Mouse (Mus musculus): ENCODE results near the gene Pdgfra. TPM values are rescaled to one million over a fixed set of nuclear protein-coding genes. Genes with fewer than 3 reads are reported as not detected.

Pdgfra gene
- total RNA-seq, 1 experiment = 10.2 TPM

DNA sequence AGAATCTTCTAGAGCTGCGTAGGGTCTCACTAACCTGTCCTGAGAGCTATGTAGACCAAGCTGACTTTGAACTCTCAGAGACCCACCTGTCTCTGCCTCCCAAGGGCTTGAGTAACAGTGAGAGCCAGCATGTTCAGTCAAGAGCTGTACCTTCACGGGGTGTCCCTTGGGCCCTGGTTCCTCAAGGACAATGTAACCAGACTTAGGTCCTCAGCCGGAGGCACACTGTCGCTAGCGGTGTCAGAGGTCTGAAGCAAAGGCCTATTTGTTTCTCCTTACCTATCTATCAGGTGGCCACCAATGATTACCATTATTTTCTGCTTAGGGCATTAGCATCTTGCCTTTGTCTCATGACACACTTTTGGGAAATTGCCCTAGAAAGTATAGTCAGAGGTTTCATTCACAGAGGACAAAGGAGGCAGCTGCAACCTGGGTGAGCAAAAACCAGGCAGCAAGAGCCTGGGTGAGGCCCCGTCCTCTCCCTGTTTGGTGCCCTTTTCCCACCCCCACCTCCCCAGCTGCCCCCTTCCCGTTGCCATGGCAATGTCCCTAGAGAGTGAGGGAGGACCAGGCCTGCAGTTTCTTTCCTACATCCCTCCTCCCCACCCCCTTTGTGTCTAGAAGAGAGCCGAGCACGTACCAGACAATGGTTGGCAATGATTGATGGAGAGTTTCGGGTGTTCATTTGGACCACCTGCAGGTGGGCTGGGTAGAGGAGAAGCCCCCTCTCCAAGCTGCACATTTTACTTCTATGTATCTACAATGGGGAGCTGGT is 70.6 kb downstream of the Pdgfra start:
- no peak for DNase-seq (ENCODE audit: low read depth, low spot score)
- in situ Hi-C loops (cut with MboI; ENCODE audit: low sequenced_read_pairs in 2 of 2, unreplicated experiment in 2 of 2) = loop anchor here in 1 of 2 experiments (25.0 kb wide), 2 partner anchors 515 to 615 kb away; no protein-coding TSS in a partner anchor
- Histone ChIP-seq H3K36me3 (ENCODE audit: control insufficient read depth, insufficient read depth, low read length, poor library complexity, severe bottlenecking) (no peaks in the 10 kb centered on the region), H3K9ac (ENCODE audit: insufficient read depth, low read depth, low read length, poor library complexity, severe bottlenecking) (no peak overlapping the region), H3K27ac (ENCODE audit: insufficient read depth, low read depth, low read length, poor library complexity, severe bottlenecking) (no peak overlapping the region), H3K4me1 (ENCODE audit: control insufficient read depth in 2 of 2, insufficient read depth in 2 of 2, low read length in 2 of 2, poor library complexity in 1 of 2) (no peaks in the 10 kb centered on the region), H3K4me3 (ENCODE audit: insufficient read depth in 1 of 2, low read depth in 1 of 2, low read length in 2 of 2, poor library complexity in 1 of 2, severe bottlenecking in 1 of 2) (no peak overlapping the region), H3K9me3 (ENCODE audit: control insufficient read depth, insufficient read depth, low read depth, low read length) (no peaks in the 10 kb centered on the region)
- TF ChIP-seq ZNF384 (IDR thresholded peaks at IDR 0.05; ENCODE audit: low read depth, low read length) (no peak), ZC3H11A (IDR thresholded peaks at IDR 0.05; ENCODE audit: borderline replicate concordance, low read depth, low read length) (no peak), CHD2 (IDR thresholded peaks at IDR 0.05; ENCODE audit: low read depth, low read length) (no peak), HCFC1 (IDR thresholded peaks at IDR 0.05; ENCODE audit: borderline replicate concordance, insufficient read depth, low read length) (no peak), MAFK (IDR thresholded peaks at IDR 0.05; ENCODE audit: insufficient read depth, low read depth, low read length) (no peak)

DNA sequence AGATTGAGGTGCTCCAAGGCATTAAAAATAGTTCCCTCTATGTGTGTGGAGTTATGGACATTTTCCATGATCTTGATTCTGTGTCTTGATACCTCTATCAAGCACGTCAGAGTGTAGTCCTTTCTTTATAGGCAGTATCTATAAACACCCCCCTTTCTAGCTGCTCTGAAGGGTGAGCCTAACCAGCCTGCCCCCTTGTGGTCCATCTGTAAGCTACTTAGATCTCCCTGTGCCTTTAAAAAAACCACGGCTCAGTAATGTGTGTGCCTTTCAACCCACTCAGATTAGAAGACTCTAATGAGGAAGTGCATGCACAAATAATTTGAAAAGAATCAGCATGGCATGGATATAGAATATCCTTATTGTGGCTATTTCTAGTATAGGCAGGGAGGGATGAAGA is 86.3 kb downstream of the Pdgfra start:
- Histone ChIP-seq H3K27ac (ENCODE audit: insufficient read depth, low read depth, low read length, poor library complexity, severe bottlenecking) (no peak overlapping the region), H3K36me3 (ENCODE audit: control insufficient read depth, insufficient read depth, low read length, poor library complexity, severe bottlenecking) (no peaks in the 10 kb centered on the region), H3K9ac (ENCODE audit: insufficient read depth, low read depth, low read length, poor library complexity, severe bottlenecking) (no peak overlapping the region), H3K4me3 (ENCODE audit: insufficient read depth in 1 of 2, low read depth in 1 of 2, low read length in 2 of 2, poor library complexity in 1 of 2, severe bottlenecking in 1 of 2) (no peak overlapping the region), H3K9me3 (ENCODE audit: control insufficient read depth, insufficient read depth, low read depth, low read length) (no peaks in the 10 kb centered on the region), H3K4me1 (ENCODE audit: control insufficient read depth in 2 of 2, insufficient read depth in 2 of 2, low read length in 2 of 2, poor library complexity in 1 of 2) (no peaks in the 10 kb centered on the region)
- TF ChIP-seq ZC3H11A (IDR thresholded peaks at IDR 0.05; ENCODE audit: borderline replicate concordance, low read depth, low read length) (0 out of 2 replicates have a peak, but pooled peaks have one; percentile 37), ZNF384 (IDR thresholded peaks at IDR 0.05; ENCODE audit: low read depth, low read length) (peak; percentile 50; the same call in 1 of the 2 replicates), MAFK (IDR thresholded peaks at IDR 0.05; ENCODE audit: insufficient read depth, low read depth, low read length) (no peak)
- DNase-seq (ENCODE audit: low read depth, low spot score) = peak; percentile 7
- in situ Hi-C loops (cut with MboI; ENCODE audit: low sequenced_read_pairs in 2 of 2, unreplicated experiment in 2 of 2) = no loop called here

DNA sequence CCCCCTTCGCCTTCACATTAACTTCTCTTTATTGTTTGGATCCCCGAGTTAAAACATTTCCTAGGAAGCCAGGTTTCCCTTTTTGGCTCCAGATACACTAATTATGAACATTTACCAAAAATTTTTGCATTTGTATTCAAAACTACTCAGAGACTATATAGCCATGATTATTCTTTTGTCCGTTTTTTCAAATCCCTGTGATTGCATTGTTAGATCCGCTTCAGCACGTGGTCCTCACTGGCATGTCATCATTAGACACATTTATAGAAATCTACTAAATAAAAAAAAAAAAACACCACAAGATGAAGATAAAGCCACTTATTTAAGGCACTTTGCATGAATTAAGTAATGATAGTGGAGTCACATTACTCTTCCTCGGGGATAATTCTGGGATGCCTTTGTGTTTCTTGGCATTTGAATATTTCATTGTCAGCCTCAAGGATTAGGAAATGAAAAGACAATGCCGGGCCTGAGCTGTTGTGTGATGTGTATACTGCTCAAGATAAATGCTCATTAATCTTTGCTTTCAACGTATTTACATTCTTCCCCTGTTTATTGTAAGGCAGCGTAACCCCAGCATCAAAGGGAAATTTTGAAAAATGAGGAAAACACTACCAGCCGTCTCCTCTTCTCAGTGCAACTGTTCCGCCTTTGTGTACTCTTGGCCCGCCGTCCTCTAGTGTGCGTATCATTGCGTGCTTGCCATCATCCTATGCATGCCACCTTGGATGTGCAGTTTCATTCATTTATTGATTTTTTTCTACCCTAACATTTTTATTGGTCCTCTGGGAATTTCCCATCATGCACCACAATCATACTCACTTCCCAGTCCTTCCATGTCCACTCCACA is 87.1 kb downstream of the Pdgfra start:
- Histone ChIP-seq H3K4me1 (ENCODE audit: control insufficient read depth in 2 of 2, insufficient read depth in 2 of 2, low read length in 2 of 2, poor library complexity in 1 of 2) (no peaks in the 10 kb centered on the region), H3K9me3 (ENCODE audit: control insufficient read depth, insufficient read depth, low read depth, low read length) (no peaks in the 10 kb centered on the region), H3K4me3 (ENCODE audit: insufficient read depth in 1 of 2, low read depth in 1 of 2, low read length in 2 of 2, poor library complexity in 1 of 2, severe bottlenecking in 1 of 2) (no peak overlapping the region), H3K36me3 (ENCODE audit: control insufficient read depth, insufficient read depth, low read length, poor library complexity, severe bottlenecking) (no peaks in the 10 kb centered on the region), H3K9ac (ENCODE audit: insufficient read depth, low read depth, low read length, poor library complexity, severe bottlenecking) (no peak overlapping the region), H3K27ac (ENCODE audit: insufficient read depth, low read depth, low read length, poor library complexity, severe bottlenecking) (no peak overlapping the region)
- no peak for DNase-seq (ENCODE audit: low read depth, low spot score)
- TF ChIP-seq HCFC1 (IDR thresholded peaks at IDR 0.05; ENCODE audit: borderline replicate concordance, insufficient read depth, low read length) (no peak), MAFK (IDR thresholded peaks at IDR 0.05; ENCODE audit: insufficient read depth, low read depth, low read length) (no peak), ZNF384 (IDR thresholded peaks at IDR 0.05; ENCODE audit: low read depth, low read length) (no peak), CHD2 (IDR thresholded peaks at IDR 0.05; ENCODE audit: low read depth, low read length) (no peak), ZC3H11A (IDR thresholded peaks at IDR 0.05; ENCODE audit: borderline replicate concordance, low read depth, low read length) (no peak)
- in situ Hi-C loops (cut with MboI; ENCODE audit: low sequenced_read_pairs in 2 of 2, unreplicated experiment in 2 of 2) = no loop called here

DNA sequence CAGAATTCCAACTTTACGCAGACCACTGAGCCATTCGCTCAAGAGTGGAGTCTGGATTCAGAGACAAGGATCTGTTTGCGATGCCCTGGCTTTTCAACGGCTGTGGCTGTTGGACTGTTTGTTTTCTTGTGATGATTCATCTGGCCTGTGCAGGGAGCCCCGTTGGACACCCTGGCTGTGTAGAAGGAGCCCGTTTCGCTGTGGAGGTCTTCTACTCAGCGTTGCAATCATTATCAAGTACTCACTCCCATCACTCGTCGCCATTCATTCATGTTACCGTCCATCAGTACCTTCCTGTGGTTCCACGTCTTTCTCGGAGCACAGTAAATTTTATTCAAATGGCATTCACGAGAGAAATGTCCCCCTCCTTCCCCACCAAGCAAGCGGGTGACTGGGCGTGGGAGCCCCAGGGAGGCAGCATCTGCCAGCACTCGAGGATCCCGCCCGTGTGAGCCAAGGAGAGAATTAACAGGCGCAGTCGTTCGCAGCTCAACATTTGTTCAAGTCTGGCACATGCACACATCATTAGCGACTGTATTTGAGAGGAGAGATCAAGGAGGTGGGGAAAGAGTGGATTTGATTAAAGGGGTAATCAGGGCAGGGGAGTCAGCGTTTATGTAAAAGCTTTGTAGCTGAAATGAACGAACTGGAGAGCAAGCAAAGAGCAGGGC is 95.1 kb downstream of the Pdgfra start:
- no peak for DNase-seq (ENCODE audit: low read depth, low spot score)
- TF ChIP-seq HCFC1 (IDR thresholded peaks at IDR 0.05; ENCODE audit: borderline replicate concordance, insufficient read depth, low read length) = no peak
- TF ChIP-seq ZNF384 (IDR thresholded peaks at IDR 0.05; ENCODE audit: low read depth, low read length) = no peak
- TF ChIP-seq ZC3H11A (IDR thresholded peaks at IDR 0.05; ENCODE audit: borderline replicate concordance, low read depth, low read length) = no peak
- TF ChIP-seq CHD2 (IDR thresholded peaks at IDR 0.05; ENCODE audit: low read depth, low read length) = no peak
- TF ChIP-seq MAFK (IDR thresholded peaks at IDR 0.05; ENCODE audit: insufficient read depth, low read depth, low read length) = no peak
- no peak overlapping the region for H3K9ac ChIP-seq (ENCODE audit: insufficient read depth, low read depth, low read length, poor library complexity, severe bottlenecking)
- no peak overlapping the region for H3K27ac ChIP-seq (ENCODE audit: insufficient read depth, low read depth, low read length, poor library complexity, severe bottlenecking)
- H3K4me3 ChIP-seq (ENCODE audit: insufficient read depth in 1 of 2, low read depth in 1 of 2, low read length in 2 of 2, poor library complexity in 1 of 2, severe bottlenecking in 1 of 2) = no peak overlapping the region
- in situ Hi-C loops (cut with MboI; ENCODE audit: low sequenced_read_pairs in 2 of 2, unreplicated experiment in 2 of 2) = no loop called here
- no peaks in the 10 kb centered on the region for H3K4me1 ChIP-seq (ENCODE audit: control insufficient read depth in 2 of 2, insufficient read depth in 2 of 2, low read length in 2 of 2, poor library complexity in 1 of 2)
- no peaks in the 10 kb centered on the region for H3K9me3 ChIP-seq (ENCODE audit: control insufficient read depth, insufficient read depth, low read depth, low read length)
- H3K36me3 ChIP-seq (ENCODE audit: control insufficient read depth, insufficient read depth, low read length, poor library complexity, severe bottlenecking) = no peaks in the 10 kb centered on the region

Other genes with a start within 250 kb of the Pdgfra start
- 23.9 and 38.9 TPM in 2 replicates for gene Chic2, start 107.5 kb upstream of the Pdgfra start, total RNA-seq (2012; rRNA removed)
- gene Gsx2, start 76.7 kb upstream of the Pdgfra start, total RNA-seq (2012; rRNA removed) = not detected in 2 replicates